9 mouse cellular contexts compared by ENCODE assay signal in genomic region chr3:69208441-69209309, GRCm38 (mm10). TPM values are rescaled to one million over a fixed set of nuclear protein-coding genes. Genes with fewer than 3 reads are reported as not detected.
DNase-seq lines count a peak whose midpoint lies in the region; ATAC-seq and TF ChIP-seq lines count a peak whose summit lies in the region.
"Had no signal": no experiment of that assay in that cellular context is flagged by ENCODE, and none has a peak within 500 bp of the region (broad histone marks: within the 10 kb centered on the region; RNA-seq: fewer than 3 reads in every experiment).

No protein-coding gene starts in this region.

- no peaks in the 10 kb centered on the region for H3K27me3 ChIP-seq in neural tube, embryonic 11.5 days (ENCODE audit: control insufficient read depth, insufficient read depth, low read length)
- H3K27me3 ChIP-seq in embryonic facial prominence, embryonic 10.5 days (replicated peaks; ENCODE audit: low read depth, poor library complexity, severe bottlenecking) = no peaks in the 10 kb centered on the region
- no peaks in the 10 kb centered on the region for H3K27me3 ChIP-seq in lung, embryonic 15.5 days
- H3K27me3 ChIP-seq in stomach, postnatal 0 days (ENCODE audit: control insufficient read depth, insufficient read depth, low read length) = 0 out of 2 replicates have a peak, but pooled peaks cover 2% of the 10 kb centered on the region
- H3K27me3 ChIP-seq: liver, embryonic 15.5 days had no signal

- H3K9ac ChIP-seq in neural tube, embryonic 11.5 days (ENCODE audit: low read length) = no peak overlapping the region
- H3K9ac ChIP-seq in lung, embryonic 15.5 days = no peak overlapping the region
- no peak overlapping the region for H3K9ac ChIP-seq in stomach, postnatal 0 days (ENCODE audit: low read length)
- H3K9ac ChIP-seq: liver, embryonic 15.5 days had no signal

- H3K4me3 ChIP-seq in neural tube, embryonic 11.5 days (ENCODE audit: low read depth, low read length) = no peak overlapping the region
- H3K4me3 ChIP-seq in embryonic facial prominence, embryonic 10.5 days = no peak overlapping the region
- H3K4me3 ChIP-seq in lung, embryonic 15.5 days = no peak overlapping the region
- H3K4me3 ChIP-seq in stomach, postnatal 0 days (ENCODE audit: low read depth, low read length) = no peak overlapping the region
- H3K4me3 ChIP-seq: liver, embryonic 15.5 days had no signal

- ATAC-seq in neural tube, embryonic 11.5 days (ENCODE audit: insufficient read depth, low FRiP score, low TSS enrichment) = no peak
- ATAC-seq in lung, embryonic 15.5 days (ENCODE audit: borderline replicate concordance, extremely low read depth, low FRiP score, low TSS enrichment) = 0 out of 2 replicates have a peak, but pooled peaks have one; percentile 69
- ATAC-seq in stomach, postnatal 0 days (ENCODE audit: low FRiP score, low TSS enrichment) = peak; percentile 77; the same call in 1 of the 2 replicates

- H3K36me3 ChIP-seq in neural tube, embryonic 11.5 days (ENCODE audit: control insufficient read depth, insufficient read depth, low read length) = no peaks in the 10 kb centered on the region
- no peaks in the 10 kb centered on the region for H3K36me3 ChIP-seq in embryonic facial prominence, embryonic 10.5 days (replicated peaks)
- H3K36me3 ChIP-seq in lung, embryonic 15.5 days = no peaks in the 10 kb centered on the region
- H3K36me3 ChIP-seq in stomach, postnatal 0 days (ENCODE audit: control insufficient read depth, insufficient read depth, low read length) = no peaks in the 10 kb centered on the region
- H3K36me3 ChIP-seq: liver, embryonic 15.5 days had no signal

- peak; percentile 34 to 37 for DNase-seq in cerebellum, postnatal 14 days
- no peak for DNase-seq in cerebellum, adult 18-20 months
- peak; percentile 35 for DNase-seq in neural tube, embryonic 11.5 days (ENCODE audit: low spot score)
- no peak for DNase-seq in neural tube, embryonic 10.5 days (ENCODE audit: extremely low spot score, low spot score)
- peak; percentile 40 for DNase-seq in embryonic facial prominence, embryonic 10.5 days (ENCODE audit: low spot score)
- DNase-seq in stomach, postnatal 0 days (ENCODE audit: low spot score) = peak; percentile 57
- DNase-seq in ovary, postnatal 10 days (ENCODE audit: low spot score) = no peak

- no peak for TF ChIP-seq EP300 in stomach, postnatal 0 days (optimal IDR thresholded peaks at IDR 0.05)

- peak; percentile 84 for TF ChIP-seq CTCF in stomach, postnatal 0 days (IDR thresholded peaks at IDR 0.05; ENCODE audit: low read depth)

- 73% methylated on average over 12 of the region's 12 CpGs for WGBS in neural tube, embryonic 11.5 days
- whole genome bisulfite sequencing in embryonic facial prominence, embryonic 10.5 days = 73% methylated on average over 12 of the region's 12 CpGs
- WGBS in lung, embryonic 15.5 days = 35% methylated on average over 12 of the region's 12 CpGs
- 39% methylated on average over 12 of the region's 12 CpGs for WGBS in stomach, postnatal 0 days

- no peaks in the 10 kb centered on the region for H3K4me1 ChIP-seq in neural tube, embryonic 11.5 days (ENCODE audit: control insufficient read depth, insufficient read depth, low read length)
- peaks cover 8% of the 10 kb centered on the region for H3K4me1 ChIP-seq in embryonic facial prominence, embryonic 10.5 days
- H3K4me1 ChIP-seq in lung, embryonic 15.5 days = peaks cover 7% of the 10 kb centered on the region; the same call in 1 of the 2 replicates
- H3K4me1 ChIP-seq in stomach, postnatal 0 days (replicated peaks; ENCODE audit: control insufficient read depth, insufficient read depth) = no peaks in the 10 kb centered on the region

- H3K9me3 ChIP-seq in neural tube, embryonic 11.5 days (ENCODE audit: control insufficient read depth, low read length) = no peaks in the 10 kb centered on the region
- no peaks in the 10 kb centered on the region for H3K9me3 ChIP-seq in embryonic facial prominence, embryonic 10.5 days
- no peaks in the 10 kb centered on the region for H3K9me3 ChIP-seq in lung, embryonic 15.5 days
- H3K9me3 ChIP-seq in stomach, postnatal 0 days (ENCODE audit: control insufficient read depth, low read length) = no peaks in the 10 kb centered on the region
- H3K9me3 ChIP-seq: liver, embryonic 15.5 days had no signal

- no peak overlapping the region for H3K27ac ChIP-seq in neural tube, embryonic 11.5 days (ENCODE audit: low read depth, low read length)
- H3K27ac ChIP-seq in embryonic facial prominence, embryonic 10.5 days (replicated peaks) = no peak overlapping the region
- no peak overlapping the region for H3K27ac ChIP-seq in lung, embryonic 15.5 days
- no peak overlapping the region for H3K27ac ChIP-seq in stomach, postnatal 0 days (replicated peaks)
- H3K27ac ChIP-seq: liver, embryonic 15.5 days had no signal

- H3K4me2 ChIP-seq in neural tube, embryonic 11.5 days (ENCODE audit: low read depth) = no peak overlapping the region
- no peak overlapping the region for H3K4me2 ChIP-seq in lung, embryonic 15.5 days
- H3K4me2 ChIP-seq in stomach, postnatal 0 days (replicated peaks; ENCODE audit: low read depth) = no peak overlapping the region
- H3K4me2 ChIP-seq: liver, embryonic 15.5 days had no signal

RNA-seq across cellular contexts. Expression of gene Arl14, which starts 13.5 kb away (rescaled TPM):
- not detected in 2 replicates for polyA plus RNA-seq in neural tube, embryonic 11.5 days (2014; fragmentation: Nextera tagmentation; extraction: Ambion mirVana)
- polyA plus RNA-seq in embryonic facial prominence, embryonic 10.5 days (2016; fragmentation: Nextera tagmentation; extraction: Ambion mirVana) = not detected in 2 replicates
- polyA plus RNA-seq in lung, embryonic 15.5 days (2015; fragmentation: Nextera tagmentation; extraction: Ambion mirVana) = 1.1 TPM in 2 replicates
- polyA plus RNA-seq in stomach, postnatal 0 days (2015; fragmentation: Nextera tagmentation; extraction: Ambion mirVana) = 31.5 and 39.8 TPM in 2 replicates
- polyA plus RNA-seq: liver, embryonic 15.5 days had no signal

Comparison
In these comparisons a context has a peak if more than half of its experiments do, and no peak if none do; other contexts are left out.
1. DNase-seq: peak in cerebellum, postnatal 14 days (2 of 2), neural tube, embryonic 11.5 days (single experiment), embryonic facial prominence, embryonic 10.5 days (single experiment) and stomach, postnatal 0 days (single experiment); none in cerebellum, adult 18-20 months (0 of 2), neural tube, embryonic 10.5 days (single experiment) and ovary, postnatal 10 days (single experiment).
2. RNA of gene Arl14, which starts 13.5 kb away (polyA plus RNA-seq): 31.5 to 39.8 TPM in stomach, postnatal 0 days; 1.1 TPM in lung, embryonic 15.5 days, not detected in neural tube, embryonic 11.5 days and not detected in embryonic facial prominence, embryonic 10.5 days; every median in the first group is over 10 times any median in the second.